Mouse (Mus musculus): ENCODE measurements around the gene Lig3. TPM values are rescaled to one million over a fixed set of nuclear protein-coding genes. Genes with fewer than 3 reads are reported as not detected.
A peak's percentile ranks its signal among the peaks of the same experiment; 100 is the strongest.

Lig3 gene
- polyA plus RNA-seq, 1 experiment from 2014 or later: 10.2 TPM

DNA sequence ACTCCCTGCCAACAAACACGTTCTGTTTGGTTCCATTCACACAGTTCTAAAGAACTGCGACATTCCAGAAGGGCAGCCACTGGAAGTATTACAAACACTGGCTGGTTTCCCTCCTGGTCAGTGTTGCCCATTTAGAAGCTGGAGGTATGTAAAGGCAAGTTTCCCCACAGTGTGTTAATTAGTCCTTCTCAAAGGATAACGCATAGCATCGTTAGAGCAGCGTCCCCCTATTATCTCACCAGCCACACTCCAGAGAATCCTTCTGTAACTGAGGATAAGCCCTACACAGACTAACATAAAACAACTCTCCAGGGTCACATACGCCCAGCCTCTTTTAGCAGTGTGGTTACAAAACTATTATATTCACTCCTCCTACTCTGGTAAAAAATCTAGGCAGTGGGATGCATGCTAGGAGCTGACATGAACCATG is 66.7 kb downstream of the Lig3 start:
- no peaks in the 10 kb centered on the region for H3K27me3 ChIP-seq
- H3K9me3 ChIP-seq (replicated peaks): no peaks in the 10 kb centered on the region
- peak overlapping the region; percentile 40 for H3K4me3 ChIP-seq (replicated peaks)
- peak overlapping the region; percentile 92 for H3K4me2 ChIP-seq
- ATAC-seq (ENCODE audit: low read depth) (peak; percentile 84), DNase-seq (peak; percentile 81)
- H3K27ac ChIP-seq: peak overlapping the region; percentile 99
- H3K9ac ChIP-seq: peak overlapping the region; percentile 75
- H3K36me3 ChIP-seq: peaks cover 11% of the 10 kb centered on the region; the same call in 1 of the 2 replicates
- WGBS (ENCODE audit: insufficient replicate concordance): 18% methylated on average over 6 of the region's 6 CpGs
- H3K4me1 ChIP-seq (replicated peaks): peaks cover 99% of the 10 kb centered on the region

DNA sequence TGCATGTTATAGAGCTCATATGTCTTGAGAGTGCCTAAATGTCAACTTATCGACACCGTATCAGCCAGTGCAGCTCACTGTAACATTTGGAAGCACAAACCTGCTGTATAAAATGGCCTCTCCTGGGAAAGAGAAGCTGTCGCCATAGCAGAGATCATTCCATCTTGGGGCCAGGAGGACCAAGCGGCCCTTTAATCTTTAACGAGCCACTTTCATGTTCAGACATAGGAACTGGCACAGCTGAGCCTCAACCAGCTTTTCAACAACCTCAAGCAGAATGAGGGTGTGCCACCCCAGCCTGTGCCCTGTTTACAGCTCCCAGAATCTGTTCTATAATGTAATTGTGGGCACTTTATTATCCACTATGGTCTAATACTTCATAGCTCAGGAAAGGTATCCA is 69.4 kb downstream of the Lig3 start:
- H3K27ac ChIP-seq: peak overlapping the region; percentile 99
- no peaks in the 10 kb centered on the region for H3K9me3 ChIP-seq (replicated peaks)
- H3K27me3 ChIP-seq: no peaks in the 10 kb centered on the region
- H3K9ac ChIP-seq: peak overlapping the region; percentile 53
- H3K36me3 ChIP-seq: 0 out of 2 replicates have a peak, but pooled peaks cover 5% of the 10 kb centered on the region
- peaks cover 99% of the 10 kb centered on the region for H3K4me1 ChIP-seq (replicated peaks)
- no peak for DNase-seq
- no peak overlapping the region for H3K4me2 ChIP-seq
- ATAC-seq (ENCODE audit: low read depth): no peak
- no peak overlapping the region for H3K4me3 ChIP-seq (replicated peaks)
- WGBS (ENCODE audit: insufficient replicate concordance): 73% methylated on average over 5 of the region's 5 CpGs

DNA sequence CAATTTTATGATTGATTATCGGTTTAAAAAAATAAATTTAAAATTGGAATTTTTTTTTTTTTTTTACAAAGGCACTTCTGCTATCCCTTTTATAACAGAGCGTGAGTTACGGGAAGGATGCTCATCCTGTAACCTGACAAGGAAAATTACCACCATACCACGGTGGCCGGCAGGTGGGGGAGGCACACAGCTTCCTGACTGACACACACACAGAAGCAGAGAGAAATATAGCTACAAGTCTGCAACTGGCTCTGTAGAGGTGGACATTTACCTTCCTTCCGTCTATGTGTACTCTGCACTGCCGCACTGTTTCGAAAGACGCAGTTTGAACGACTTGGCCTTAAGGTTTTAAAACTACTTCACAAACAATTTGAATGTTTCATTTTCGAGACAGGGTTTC is 71.2 kb downstream of the Lig3 start:
- Histone ChIP-seq H3K9me3 (replicated peaks) (no peaks in the 10 kb centered on the region), H3K4me3 (replicated peaks) (no peak overlapping the region), H3K27me3 (no peaks in the 10 kb centered on the region), H3K4me2 (peak overlapping the region; percentile 38), H3K27ac (peak overlapping the region; percentile 99), H3K36me3 (0 out of 2 replicates have a peak, but pooled peaks cover 5% of the 10 kb centered on the region), H3K4me1 (replicated peaks) (peaks cover 100% of the 10 kb centered on the region), H3K9ac (peak overlapping the region; percentile 53)
- ATAC-seq (ENCODE audit: low read depth): no peak
- no peak for DNase-seq
- WGBS (ENCODE audit: insufficient replicate concordance): 74% methylated on average over 11 of the region's 11 CpGs

DNA sequence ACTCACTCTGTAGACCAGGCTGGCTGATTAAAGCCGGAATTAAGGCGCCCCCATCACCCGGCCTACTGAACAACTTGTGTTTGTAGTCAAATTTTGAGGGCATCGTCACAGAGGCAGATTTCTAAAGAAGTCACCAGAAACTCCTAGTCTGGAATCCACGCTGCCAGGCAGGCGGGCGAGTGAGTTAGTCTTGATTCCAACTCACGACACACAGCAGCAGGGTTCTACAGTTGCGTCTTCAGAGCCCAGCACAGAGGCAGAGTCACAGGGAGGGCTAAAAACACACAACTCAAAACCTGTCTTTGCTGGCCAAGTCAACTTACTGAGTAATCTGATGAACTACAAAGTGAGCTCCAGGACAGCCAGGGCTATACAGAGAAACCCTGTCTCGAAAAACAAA is 71.6 kb downstream of the Lig3 start:
- peaks cover 100% of the 10 kb centered on the region for H3K4me1 ChIP-seq (replicated peaks)
- no peaks in the 10 kb centered on the region for H3K27me3 ChIP-seq
- WGBS (ENCODE audit: insufficient replicate concordance): 77% methylated on average over 10 of the region's 10 CpGs
- no peak overlapping the region for H3K4me3 ChIP-seq (replicated peaks)
- ATAC-seq (ENCODE audit: low read depth): no peak
- H3K9ac ChIP-seq: peak overlapping the region; percentile 53
- 0 out of 2 replicates have a peak, but pooled peaks cover 5% of the 10 kb centered on the region for H3K36me3 ChIP-seq
- H3K9me3 ChIP-seq (replicated peaks): no peaks in the 10 kb centered on the region
- H3K27ac ChIP-seq: peak overlapping the region; percentile 99
- peak overlapping the region; percentile 38 for H3K4me2 ChIP-seq
- DNase-seq: no peak

DNA sequence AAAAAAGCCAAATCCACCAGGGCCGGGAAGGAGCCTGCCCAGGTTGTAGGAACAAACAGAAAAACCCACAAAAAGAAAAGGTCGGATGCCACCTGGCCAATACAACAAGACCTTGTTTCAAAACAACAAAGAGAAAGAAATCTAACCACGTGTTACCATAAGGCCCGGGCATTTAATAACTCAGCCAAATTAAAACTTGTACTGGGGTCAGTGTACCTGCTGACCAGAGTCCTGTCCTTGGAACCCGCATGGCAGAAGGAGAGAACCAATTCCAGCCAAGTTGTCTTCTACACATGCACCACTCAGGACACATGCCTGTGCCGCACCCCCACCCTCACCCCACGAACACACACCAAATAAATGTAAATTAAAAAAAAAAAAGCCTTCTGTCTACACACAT is 72.0 kb downstream of the Lig3 start:
- no peak for DNase-seq
- 82% methylated on average over 7 of the region's 7 CpGs for WGBS (ENCODE audit: insufficient replicate concordance)
- Histone ChIP-seq H3K36me3 (0 out of 2 replicates have a peak, but pooled peaks cover 5% of the 10 kb centered on the region), H3K9me3 (replicated peaks) (no peaks in the 10 kb centered on the region), H3K4me1 (replicated peaks) (peaks cover 99% of the 10 kb centered on the region), H3K9ac (peak overlapping the region; percentile 53), H3K4me3 (replicated peaks) (no peak overlapping the region), H3K4me2 (no peak overlapping the region), H3K27ac (peak overlapping the region; percentile 99), H3K27me3 (no peaks in the 10 kb centered on the region)
- ATAC-seq (ENCODE audit: low read depth): no peak

Other genes starting within 250 kb of the Lig3 start
- 0.16 and 0.31 TPM in 2 replicates for gene Cct6b, start 16.8 kb upstream of the Lig3 start, polyA plus RNA-seq (2015; fragmentation: Nextera tagmentation; extraction: Ambion mirVana)
- gene Zfp830, start 16.8 kb upstream of the Lig3 start, polyA plus RNA-seq (2015; fragmentation: Nextera tagmentation; extraction: Ambion mirVana): 19.5 and 23.3 TPM in 2 replicates
- gene Rffl, start 90.1 kb downstream of the Lig3 start, polyA plus RNA-seq (2015; fragmentation: Nextera tagmentation; extraction: Ambion mirVana): 20.2 and 25.3 TPM in 2 replicates
- gene Rad51d, start 109.5 kb downstream of the Lig3 start, polyA plus RNA-seq (2015; fragmentation: Nextera tagmentation; extraction: Ambion mirVana): 6.8 and 8.0 TPM in 2 replicates
- gene Fndc8, start 111.0 kb downstream of the Lig3 start, polyA plus RNA-seq (2015; fragmentation: Nextera tagmentation; extraction: Ambion mirVana): 0.05 and 0.08 TPM in 2 replicates
- gene Nle1, start 127.3 kb downstream of the Lig3 start, polyA plus RNA-seq (2015; fragmentation: Nextera tagmentation; extraction: Ambion mirVana): 21.3 and 24.3 TPM in 2 replicates
- gene Unc45b, start 129.4 kb downstream of the Lig3 start, polyA plus RNA-seq (2015; fragmentation: Nextera tagmentation; extraction: Ambion mirVana): 0.75 and 1.1 TPM in 2 replicates
- gene Slfn5, start 170.2 kb downstream of the Lig3 start, polyA plus RNA-seq (2015; fragmentation: Nextera tagmentation; extraction: Ambion mirVana): 0.68 and 1.4 TPM in 2 replicates
- 5.5 and 8.3 TPM in 2 replicates for gene Slfn9, start 210.7 kb downstream of the Lig3 start, polyA plus RNA-seq (2015; fragmentation: Nextera tagmentation; extraction: Ambion mirVana)
- 0.37 and 0.66 TPM in 2 replicates for gene Slfn8, start 239.7 kb downstream of the Lig3 start, polyA plus RNA-seq (2015; fragmentation: Nextera tagmentation; extraction: Ambion mirVana)